Mouse (Mus musculus): ENCODE data around the gene Agfg1.

- TF ChIP-seq CTCF (IDR thresholded peaks at IDR 0.05; ENCODE audit: low read depth): no peak
- TF ChIP-seq EP300 (IDR thresholded peaks at IDR 0.05; ENCODE audit: low read depth): no peak
Observed at GRCm38 (mm10) chr1:82806391-82806790, 32.9 kb upstream of the Agfg1 start.
